Mouse (Mus musculus): ENCODE measurements at regions not wholly inside any gene's neighbourhood (a gene's known extent, or its start where the extent isn't known, plus 50 kb on each side); places are given as distances from the start of the nearest gene placed in this dataset.

DNA sequence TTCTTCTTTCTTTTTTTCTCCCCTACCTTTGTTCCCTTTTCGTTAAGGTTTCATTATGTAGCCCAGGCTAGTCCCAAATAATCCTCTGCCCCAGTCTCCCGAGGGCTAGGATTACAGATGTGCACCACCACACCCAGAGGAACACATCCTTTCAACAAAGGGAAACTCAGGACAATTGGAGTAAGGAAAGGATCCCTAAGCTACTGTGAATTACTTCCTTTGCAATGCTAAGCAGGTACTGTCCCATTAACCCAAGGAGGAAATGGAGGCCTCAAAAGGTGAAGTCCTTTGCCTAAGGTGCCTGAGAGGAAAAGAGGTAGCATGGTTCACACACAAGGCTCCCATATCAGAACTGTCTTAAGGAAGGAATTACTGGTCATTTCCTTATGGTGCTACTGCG is 157.2 kb downstream of the En1 start:
- no peak for DNase-seq (ENCODE audit: low read depth, low spot score)

DNA sequence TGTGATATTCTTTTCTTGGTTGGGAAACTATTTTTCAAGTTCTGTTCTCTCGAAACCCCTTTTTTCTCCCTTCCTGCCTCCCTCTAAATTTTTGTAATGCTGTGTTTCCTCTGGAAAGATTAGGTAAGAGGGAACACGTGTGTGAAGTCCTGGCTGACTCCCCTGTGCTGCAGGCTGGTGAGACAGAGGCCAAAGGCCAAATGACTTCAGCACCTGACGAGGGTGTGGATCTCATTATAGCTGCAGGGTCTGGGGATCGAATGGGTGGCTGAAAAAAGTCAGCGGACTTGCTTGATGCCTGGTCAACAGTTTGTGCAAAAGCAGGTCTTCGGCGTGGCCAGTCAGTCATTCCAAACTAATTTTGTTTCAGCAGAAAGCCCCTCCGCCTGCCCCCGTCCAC is 159.1 kb downstream of the En1 start:
- DNase-seq (ENCODE audit: low read depth, low spot score), result no peak

DNA sequence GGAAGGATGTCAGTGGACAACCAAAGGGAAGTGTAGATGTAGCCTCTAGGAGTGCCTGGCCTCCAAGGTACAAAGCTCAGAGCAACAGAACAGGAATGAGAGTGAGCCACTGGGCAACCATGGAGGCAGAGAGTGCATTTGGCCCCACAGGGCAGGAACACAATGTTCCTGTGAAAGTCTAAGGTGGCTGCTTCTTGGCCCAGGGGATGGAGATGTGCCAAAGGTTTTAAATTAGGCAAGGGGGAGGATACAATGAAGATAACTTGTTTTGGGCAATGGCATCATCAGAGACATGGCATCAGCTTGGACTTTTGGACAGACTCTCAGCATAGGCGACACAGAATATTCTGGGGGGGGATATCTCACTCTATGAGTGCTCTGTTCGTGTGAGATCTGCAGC is 160.3 kb downstream of the En1 start:
- no peak for DNase-seq (ENCODE audit: low read depth, low spot score)

DNA sequence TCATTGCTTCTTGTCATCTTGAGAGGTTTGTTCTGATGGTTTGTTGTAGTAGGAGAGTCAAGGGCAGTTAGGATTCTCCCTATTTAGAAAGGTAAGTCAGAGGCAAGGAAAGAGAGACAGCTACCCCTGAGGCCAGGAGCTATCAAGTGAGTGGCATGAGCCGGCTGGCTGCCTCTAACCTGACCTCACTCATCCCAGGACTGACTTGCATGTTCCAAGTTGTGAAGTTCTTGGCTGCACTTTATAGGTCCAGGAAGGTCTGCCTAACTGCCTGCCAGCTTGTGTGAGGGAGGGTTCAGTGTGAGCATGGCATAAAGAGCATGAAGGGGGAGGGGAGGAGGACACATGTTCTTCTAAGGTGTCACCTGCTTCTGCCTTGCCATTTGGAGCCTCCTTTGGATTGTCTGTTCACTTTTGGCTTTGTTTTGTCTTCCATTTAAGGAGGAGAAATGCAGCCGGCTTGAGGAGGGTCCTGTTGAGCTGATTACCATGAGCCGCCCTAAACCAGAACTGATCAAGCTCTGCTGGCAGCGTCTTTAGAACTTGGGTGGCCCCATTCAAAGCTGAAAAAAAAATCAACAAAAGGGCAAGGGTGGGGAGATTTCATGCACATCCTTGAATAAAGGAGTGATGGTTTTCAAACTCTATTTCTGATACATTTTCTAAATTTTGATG is 160.8 kb downstream of the En1 start:
- no peak for DNase-seq (ENCODE audit: low read depth, low spot score)

DNA sequence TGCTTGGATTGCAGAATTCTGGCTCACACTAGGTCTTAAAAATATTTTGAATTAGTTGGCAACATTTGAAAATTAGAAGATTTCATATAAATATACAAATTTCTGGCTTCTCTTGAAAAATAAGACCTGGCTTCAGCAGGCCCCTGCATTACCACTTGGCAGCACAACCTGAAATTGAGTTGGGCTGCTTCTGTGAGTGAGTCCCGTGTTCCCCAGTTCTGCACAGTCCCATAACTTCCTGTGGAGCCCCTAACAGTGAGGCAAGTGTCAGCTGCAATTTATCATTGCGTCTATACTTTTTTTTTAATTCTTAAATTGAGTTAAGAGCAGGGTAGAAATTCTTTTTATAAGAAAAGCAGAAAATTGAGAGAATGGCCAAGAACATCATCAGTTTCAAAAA is 164.8 kb downstream of the En1 start:
- no peak for DNase-seq (ENCODE audit: low read depth, low spot score)

DNA sequence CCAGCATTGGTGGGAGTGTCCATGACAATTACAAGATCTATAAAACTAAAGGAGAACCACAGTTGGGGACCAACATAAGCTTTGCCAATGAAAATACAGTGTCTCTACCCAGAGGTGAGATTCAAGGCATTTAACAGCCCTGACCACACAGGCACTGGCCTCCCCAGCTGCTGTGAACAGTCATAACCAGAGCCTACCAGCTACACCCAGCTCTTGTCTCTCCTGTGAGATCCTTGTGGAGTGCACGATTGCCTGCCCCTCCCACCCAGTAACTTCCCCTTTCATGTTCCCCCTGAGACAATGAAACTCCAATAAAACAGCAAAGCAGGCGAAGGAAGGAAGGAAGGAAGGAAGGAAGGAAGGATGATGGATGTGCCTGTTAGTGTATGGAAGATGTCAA is 169.1 kb downstream of the En1 start:
- DNase-seq (ENCODE audit: low read depth, low spot score), result no peak

DNA sequence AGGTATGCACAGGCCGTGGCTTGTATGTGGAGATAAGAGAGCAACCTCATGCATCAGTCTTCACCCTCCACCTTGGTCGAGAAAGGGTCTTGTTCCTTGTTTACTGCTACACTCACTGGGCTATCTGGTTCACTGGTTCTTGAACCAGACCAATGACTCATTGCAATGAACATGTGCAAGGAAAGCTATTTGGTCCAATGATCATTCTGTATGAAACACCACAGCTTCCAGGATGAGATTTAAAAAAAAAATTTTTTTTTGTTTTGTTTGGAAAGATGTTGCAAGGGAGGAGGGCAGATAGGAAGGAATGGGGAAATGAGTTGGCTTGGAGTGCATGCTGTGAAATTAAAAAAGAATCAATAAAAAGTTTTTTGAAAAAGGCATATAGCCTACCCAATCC is 174.7 kb downstream of the En1 start:
- no peak for DNase-seq (ENCODE audit: low read depth, low spot score)

DNA sequence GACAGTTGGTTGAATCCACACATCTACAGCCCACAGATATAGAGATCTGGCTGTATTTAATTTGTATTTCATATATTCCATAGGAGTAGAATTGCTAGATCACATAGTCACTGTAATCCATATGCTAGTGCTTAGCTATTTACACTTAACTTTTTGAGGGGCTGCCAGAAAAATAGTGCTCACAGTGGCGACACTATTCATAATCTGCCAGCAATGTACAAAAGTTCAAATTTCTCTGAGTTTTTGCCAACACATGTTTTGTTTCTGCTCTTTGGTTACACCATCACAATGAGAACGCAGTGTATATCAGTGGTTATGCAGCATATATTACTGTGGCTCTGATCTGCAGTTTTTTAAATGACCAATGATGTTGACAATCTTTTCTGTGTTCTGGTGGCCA is 175.2 kb downstream of the En1 start:
- DNase-seq (ENCODE audit: low read depth, low spot score), result no peak

DNA sequence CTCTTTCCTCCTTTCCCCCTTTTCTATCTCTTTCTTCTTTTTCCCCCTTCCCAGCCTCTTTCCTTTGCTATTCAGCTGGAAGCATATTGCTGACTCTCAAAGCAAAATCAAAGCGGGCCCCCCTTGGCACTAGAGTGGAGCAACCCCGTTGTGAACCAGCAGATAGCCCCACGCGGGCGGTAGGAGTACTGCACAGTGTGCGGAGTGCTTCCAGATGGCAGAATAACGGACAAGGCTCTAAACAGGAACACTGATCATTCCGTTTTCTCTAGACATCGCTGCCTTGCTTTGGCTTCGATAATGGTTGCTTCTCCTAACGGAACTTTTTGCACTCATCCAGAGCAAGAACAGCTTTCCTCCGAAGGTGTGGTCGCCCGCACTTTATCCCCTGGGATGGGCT is 193.0 kb downstream of the En1 start:
- no peak for DNase-seq (ENCODE audit: low read depth, low spot score)

DNA sequence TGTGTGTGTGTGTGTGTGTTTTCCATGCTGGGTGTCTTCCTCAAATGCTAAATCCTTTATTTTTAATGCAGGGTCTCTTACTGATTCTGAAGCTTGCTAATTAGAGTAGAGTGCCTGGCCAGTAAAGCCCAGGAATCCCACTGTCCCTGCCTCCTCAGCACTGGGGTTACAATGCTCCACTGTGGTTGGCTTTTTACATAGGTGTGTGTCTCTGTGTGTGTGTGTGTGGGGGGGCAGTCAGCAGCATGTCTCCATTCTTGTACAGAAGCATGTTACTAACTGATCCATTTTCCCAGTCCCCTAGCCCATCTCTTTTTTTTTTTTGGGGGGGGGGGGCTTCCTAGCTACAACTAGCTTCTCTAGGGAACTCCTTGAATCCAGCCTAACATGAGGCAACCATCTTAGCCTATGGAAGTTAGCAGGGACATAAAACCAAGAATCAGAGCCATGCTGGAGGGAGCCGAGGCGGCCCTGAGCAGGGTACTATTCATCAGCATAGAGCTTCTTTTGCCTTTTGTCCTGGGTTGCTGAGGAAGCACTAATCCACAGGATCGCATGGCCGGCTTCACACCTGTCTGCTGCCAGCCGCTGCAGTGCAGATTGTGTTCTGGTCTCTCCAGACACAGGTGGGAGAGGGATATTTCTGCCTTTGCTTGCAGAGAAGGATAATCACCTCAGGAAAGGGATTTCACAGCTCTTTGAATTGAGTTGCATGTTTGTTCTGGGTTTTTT is 199.2 kb downstream of the En1 start:
- DNase-seq (ENCODE audit: low read depth, low spot score), result no peak

DNA sequence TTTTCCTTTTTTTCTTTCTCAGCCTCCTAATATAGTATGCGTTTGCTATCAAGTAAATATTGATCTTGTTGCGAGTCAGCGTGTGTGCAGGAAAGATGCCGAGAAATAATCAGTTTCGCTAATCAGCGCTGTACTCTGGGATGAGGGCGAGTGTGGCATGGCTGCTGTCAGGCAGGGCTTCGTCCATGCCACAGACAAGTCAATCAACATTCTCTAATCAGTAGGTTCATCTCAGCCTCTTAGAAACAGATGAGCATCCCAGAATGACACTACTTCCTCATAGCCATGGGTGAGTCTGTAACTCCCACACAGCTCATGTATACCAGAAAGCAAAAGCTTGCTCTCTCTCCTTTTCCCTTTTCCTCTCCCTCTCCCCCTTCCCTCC is 199.8 kb downstream of the En1 start:
- DNase-seq (ENCODE audit: low read depth, low spot score), result no peak

DNA sequence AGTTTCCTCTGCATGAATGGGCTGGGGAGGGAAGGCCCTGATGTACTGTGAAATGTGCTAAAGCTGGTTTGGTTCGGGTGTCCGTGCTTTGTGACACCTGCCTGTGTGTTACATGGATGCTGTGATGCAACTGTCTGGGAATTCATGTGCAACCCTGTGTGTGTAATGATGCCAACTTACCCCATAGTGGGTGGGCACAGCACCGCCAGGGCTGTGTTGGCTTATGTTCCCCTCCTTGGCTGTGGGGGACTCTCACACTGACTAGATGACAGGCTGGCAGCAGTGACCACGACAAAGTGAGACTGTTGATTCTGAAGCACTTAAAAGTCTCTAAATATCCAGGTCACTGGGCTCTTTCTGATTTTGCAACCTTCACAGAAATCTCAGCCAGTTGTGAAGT is 212.2 kb downstream of the En1 start:
- DNase-seq (ENCODE audit: low read depth, low spot score), result no peak

DNA sequence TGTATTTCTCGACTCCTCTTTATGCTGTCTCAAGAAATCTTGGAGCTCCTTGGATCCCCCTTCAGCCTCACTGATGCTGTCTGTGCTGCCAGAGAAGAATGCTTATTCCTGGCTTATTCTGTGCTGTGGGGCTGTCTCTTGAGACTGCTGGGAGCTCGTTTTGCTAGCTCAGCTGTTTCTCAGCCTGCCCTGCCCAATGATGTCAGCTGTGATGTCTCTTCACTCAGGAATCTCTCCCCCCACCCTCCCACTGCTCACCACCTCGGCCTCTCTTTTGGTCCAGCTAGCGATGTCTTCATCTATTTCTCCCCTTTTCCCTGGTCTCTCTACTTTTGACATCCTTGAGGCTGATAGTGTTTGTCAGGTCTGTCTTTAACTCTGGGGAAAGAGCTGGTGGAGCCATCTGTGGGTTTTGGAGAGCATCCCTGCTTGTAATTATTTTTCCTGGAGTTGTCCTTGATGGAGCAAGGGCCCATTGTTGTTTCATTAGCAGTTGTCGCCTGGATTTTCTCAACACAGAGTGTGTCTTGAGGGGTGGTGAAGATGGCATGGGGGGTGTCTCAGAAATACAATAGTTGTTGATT is 214.1 kb downstream of the En1 start:
- DNase-seq (ENCODE audit: low read depth, low spot score), result no peak

DNA sequence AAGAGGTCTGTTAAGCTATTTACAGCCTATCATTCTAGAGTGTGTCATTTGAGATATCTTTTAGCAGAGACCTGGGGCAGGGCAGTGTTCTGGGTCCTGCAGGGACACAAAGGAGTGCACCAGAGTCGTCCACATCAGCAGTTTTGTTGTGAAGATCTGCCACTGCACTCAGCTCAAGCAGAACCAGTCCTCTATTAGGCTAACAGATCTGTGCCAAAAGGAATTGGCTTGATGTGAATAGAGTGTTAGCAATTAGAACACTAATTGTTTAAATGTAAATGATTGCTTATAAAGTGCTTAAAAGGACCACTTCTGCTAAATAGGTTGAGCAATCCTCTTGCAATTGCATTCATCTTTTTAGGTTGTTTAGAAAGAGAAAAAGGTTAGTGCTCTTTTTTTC is 215.3 kb downstream of the En1 start:
- DNase-seq (ENCODE audit: low read depth, low spot score), result no peak

DNA sequence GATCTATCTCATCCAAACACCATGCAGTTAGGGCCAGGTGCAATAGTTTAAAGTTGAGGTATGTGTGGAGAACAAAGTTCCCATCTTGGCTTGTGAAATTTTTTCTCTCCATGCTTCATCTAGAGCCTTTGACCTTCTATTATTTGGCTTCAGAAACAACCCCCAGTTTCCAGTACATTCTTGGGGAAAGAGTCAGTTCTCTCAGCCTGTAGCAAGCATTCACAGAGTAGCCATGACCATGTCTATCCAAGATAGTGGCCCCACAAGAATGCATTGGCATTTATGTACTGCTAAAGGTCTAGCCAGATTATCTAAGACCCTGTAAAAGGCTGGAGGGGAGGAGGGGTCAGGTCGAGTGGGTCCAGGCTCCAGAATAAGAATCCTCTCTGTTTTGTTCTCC is 229.8 kb downstream of the En1 start:
- no peak for DNase-seq (ENCODE audit: low read depth, low spot score)

DNA sequence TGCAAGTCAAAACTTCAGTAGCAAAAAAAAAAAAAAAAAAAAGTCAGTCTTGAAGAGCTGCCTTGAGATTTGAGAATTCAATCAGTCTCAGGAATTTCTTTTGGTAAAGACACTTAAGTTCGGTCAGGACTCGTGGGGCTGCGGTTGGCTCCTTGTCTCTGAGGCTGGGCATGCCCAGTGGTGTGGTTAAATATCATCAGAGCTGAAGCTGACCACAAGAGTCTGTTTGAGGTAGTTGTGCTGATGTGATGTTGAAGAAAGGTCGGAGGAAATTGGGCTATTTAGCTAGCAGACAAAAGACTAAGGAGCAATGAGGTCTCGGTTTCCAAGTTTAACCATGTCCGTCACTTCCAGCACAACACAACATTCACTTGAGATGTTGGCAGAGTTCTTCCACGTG is 240.4 kb downstream of the En1 start:
- DNase-seq (ENCODE audit: low read depth, low spot score), result no peak

DNA sequence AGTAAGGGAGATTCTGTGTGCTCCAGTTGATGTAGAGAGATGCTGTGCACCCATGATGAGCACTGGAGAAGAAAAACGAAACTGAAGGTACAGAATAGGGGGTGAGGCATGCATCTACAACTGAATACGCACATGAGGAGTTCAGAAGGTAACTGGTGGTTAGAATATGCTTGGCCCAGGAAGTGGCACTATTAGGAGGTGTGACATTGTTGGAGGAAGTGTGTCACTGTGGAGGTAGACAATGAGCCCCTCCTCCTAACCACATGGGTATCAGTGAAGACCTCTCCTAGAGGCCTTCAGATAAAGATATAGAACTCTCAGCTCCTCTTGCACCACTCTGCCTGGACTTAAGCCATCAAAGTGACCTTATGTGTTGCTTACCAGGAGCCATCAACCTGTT is 243.9 kb downstream of the En1 start:
- DNase-seq (ENCODE audit: low read depth, low spot score), result no peak

DNA sequence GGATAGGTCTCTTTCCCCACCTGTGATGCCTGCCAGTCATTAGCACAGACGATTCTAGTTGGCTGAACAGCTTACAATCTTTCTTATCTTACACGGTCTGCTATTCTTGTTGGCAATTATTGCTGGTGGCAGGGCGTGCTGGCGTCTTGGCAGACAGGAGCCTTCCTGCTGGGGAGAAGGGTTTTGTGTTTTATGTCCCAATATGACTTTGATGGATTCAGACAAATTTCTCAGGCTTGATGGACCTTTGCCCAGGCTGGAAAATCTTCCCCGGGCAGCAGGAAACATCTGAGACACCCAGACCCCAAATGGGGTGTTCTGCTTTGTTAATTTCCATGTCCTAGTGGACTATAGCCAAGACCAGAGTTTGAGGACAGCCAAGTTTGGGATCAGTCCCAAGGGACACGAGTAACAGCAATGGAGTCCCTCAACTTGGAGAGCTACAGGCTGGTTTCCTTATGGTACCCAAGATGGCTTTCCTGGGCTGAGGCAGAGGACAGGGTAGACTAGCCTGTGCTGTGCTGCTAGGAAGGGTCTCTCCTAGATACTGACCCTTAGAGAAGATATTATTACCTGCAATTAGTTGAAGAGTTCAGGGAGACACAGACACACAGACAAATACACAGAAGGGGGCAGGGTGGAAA is 249.8 kb downstream of the En1 start:
- DNase-seq (ENCODE audit: low read depth, low spot score), result no peak

DNA sequence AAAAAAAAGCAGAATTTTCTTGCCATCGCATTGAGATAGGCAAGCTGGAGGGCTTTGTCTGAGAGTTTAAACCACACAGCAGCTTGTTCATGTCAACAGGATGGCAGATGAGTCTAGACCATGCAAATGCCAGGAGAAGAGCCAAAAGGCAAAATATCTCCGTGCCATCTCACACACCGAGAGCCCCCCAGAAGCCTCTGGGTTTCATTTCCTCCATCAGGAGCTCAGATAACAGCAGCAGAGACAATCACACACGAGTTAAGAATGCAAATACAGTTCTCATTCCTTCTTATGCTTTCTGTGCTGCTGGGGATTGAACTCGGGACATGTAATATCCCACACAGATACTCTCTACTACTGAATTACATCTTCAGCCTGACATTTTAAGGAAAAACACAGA is 255.3 kb downstream of the En1 start:
- no peak for DNase-seq (ENCODE audit: low read depth, low spot score)

DNA sequence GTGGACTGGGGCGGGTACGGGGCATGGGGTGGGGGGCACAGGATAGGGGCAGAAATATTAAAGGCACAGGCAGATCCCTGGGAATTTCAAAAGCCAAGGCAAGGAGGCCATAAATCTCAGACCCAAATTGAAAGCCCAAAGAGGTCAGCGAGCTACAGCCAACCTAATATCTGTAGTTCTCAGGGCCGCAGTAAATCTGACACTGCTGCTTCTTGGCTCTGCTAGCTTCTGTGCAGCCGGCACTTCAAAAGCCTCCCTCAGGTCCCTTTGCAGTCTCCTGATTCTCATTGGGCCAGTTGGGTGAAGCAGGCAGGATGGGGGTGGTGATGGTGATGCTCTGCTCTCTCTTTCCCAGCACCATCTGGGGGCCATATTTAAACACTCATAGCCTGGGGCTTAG is 257.3 kb downstream of the En1 start:
- DNase-seq (ENCODE audit: low read depth, low spot score), result no peak

DNA sequence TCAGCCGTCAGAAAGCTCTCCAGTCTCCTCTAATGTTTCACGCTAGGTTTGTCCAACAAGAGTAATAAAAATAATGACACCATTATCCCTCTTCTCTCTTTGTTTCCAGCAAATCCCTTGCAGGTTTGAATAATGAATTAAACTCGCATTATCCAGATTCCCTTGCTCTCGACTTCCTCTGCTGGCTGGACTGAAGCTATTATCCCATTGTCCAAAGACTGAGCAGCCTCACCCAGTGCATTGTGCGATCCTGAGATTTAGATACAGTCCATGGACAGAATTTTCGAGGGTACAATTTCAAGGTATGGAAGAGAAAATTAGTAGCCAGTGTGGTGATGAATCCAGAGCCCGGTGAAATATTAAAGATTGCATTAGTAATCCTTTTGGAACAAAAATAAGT is 270.3 kb downstream of the En1 start:
- DNase-seq (ENCODE audit: low read depth, low spot score), result no peak

DNA sequence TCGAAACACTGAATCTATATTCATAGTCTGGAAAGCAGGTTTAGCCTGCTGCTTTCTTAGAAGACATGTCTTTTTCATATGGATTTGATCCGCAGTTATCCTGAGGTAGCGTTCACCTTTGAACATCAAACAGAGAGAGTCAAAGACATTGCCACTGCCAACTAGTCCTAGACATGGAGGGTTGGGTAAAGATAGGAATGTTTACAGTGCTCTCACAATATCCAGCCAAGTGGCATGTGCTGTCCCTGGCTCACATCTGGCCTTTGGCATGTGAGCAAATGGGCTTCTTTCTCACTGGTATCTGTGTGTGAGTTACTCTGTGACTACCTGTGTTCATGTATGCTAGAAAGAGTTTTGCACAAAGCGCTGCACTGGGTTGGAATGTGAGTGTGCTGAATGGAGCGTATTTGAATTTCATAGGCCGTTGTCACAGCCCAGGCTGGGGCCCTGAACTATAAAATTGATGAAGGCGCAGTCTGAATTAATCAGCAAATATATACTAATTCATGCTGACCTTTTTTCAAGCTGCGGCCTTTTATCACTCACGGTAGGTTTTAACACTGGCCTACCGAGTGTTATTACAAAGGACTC is 280.8 kb downstream of the En1 start:
- DNase-seq (ENCODE audit: low read depth, low spot score), result no peak

DNA sequence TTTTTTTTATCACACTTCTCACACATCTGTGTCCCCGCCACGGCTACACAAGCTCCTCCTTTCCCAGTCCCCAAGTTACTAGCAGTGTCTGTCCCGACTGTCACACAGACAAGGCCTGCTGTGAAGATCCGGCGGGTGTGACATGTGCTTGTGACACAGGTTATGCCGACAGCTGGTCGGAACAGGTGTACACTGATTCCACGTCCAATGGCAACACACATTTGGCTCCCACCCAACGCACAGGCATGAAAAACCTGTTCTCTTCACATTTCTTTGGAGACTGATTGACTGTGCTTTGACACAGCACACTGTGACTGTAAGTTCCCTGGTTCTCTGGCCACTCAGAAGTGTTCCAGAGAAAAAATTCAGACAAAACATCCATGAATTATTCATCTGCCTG is 281.4 kb downstream of the En1 start:
- no peak for DNase-seq (ENCODE audit: low read depth, low spot score)
